Mouse (Mus musculus) cortical plate, adult 2 months (tissue): ENCODE measurements around the gene Pigk.

ENCODE experiments used
- CTCF ChIP-seq: fragments of 200-500 bp; IDR thresholded peaks from 2 replicates; pipeline ENCODE4 v1.5.1; 2011; ENCODE audit warnings: mild to moderate bottlenecking, control low read depth, low read length; ENCODE audit not compliant: insufficient read depth; ENCODE audit errors: extremely low read depth
- POLR2A ChIP-seq: fragments of 200-500 bp; IDR thresholded peaks from 2 replicates; pipeline ENCODE4 v1.6.1; 2011; ENCODE audit warnings: mild to moderate bottlenecking, low read length, control low read depth; ENCODE audit not compliant: insufficient read depth; ENCODE audit errors: extremely low read depth

GRCm38 (mm10) chr3:152668793-152669192, 45.1 kb upstream of the Pigk start:
- TF ChIP-seq CTCF (no peak), POLR2A (no peak)
